Mouse (Mus musculus): ENCODE results near the gene Olfr522.
A peak's percentile ranks its signal among the peaks of the same experiment; 100 is the strongest.

The Olfr522 gene

GRCm38 (mm10) chr7:140164664-140165063 lies at the start of gene Olfr522:
Gene Olfr522 (minus strand): TSS chr7:140164764.
- DNase-seq, result no peak

- DNase-seq, result no peak
Measured at GRCm38 (mm10) chr7:140213841-140214240, 49.3 kb upstream of the Olfr522 start.

- peak in 1 of 2 experiments; percentile 48 for DNase-seq
Measured at GRCm38 (mm10) chr7:140208677-140209076, 44.1 kb upstream of the Olfr522 start.

GRCm38 (mm10) chr7:140208153-140208552 lies 43.6 kb upstream of the Olfr522 start:
- no peak for DNase-seq

- no peak for DNase-seq
Measured at GRCm38 (mm10) chr7:140206904-140207303, 42.3 kb upstream of the Olfr522 start.

GRCm38 (mm10) chr7:140205864-140206263 lies 41.3 kb upstream of the Olfr522 start, which contains the start of gene Olfr524:
Gene Olfr524 (minus strand): TSS chr7:140205964.
- no peak for DNase-seq

- DNase-seq, result no peak
Measured at GRCm38 (mm10) chr7:140201090-140201489, 36.5 kb upstream of the Olfr522 start.

GRCm38 (mm10) chr7:140196002-140196401 lies 31.4 kb upstream of the Olfr522 start:
- DNase-seq, result no peak

- no peak for DNase-seq
Measured at GRCm38 (mm10) chr7:140194031-140194430, 29.5 kb upstream of the Olfr522 start.

GRCm38 (mm10) chr7:140192851-140193250 lies 28.3 kb upstream of the Olfr522 start:
- no peak for DNase-seq

- no peak for DNase-seq
Measured at GRCm38 (mm10) chr7:140192445-140192844, 27.9 kb upstream of the Olfr522 start.

GRCm38 (mm10) chr7:140190435-140190834 lies 25.9 kb upstream of the Olfr522 start:
- DNase-seq, result no peak

GRCm38 (mm10) chr7:140188391-140189328 lies 24.1 kb upstream of the Olfr522 start:
- DNase-seq, result no peak

- DNase-seq, result no peak
Measured at GRCm38 (mm10) chr7:140187721-140188390, 23.3 kb upstream of the Olfr522 start.

- peak; percentile 67 to 82 for DNase-seq
Measured at GRCm38 (mm10) chr7:140186646-140187620, 22.4 kb upstream of the Olfr522 start.

GRCm38 (mm10) chr7:140184206-140184605 lies 19.6 kb upstream of the Olfr522 start:
- no peak for DNase-seq

- DNase-seq, result no peak
Measured at GRCm38 (mm10) chr7:140180692-140181091, 16.1 kb upstream of the Olfr522 start.

GRCm38 (mm10) chr7:140179176-140179575 lies 14.6 kb upstream of the Olfr522 start:
- DNase-seq, result peak; percentile 73 to 92

- no peak for DNase-seq
Measured at GRCm38 (mm10) chr7:140172936-140173335, 8.4 kb upstream of the Olfr522 start, which contains the start of gene Olfr523. Gene Olfr523 (plus strand): TSS chr7:140173217.

- peak; percentile 8 to 55 for DNase-seq
Measured at GRCm38 (mm10) chr7:140170863-140171262, 6.3 kb upstream of the Olfr522 start.

GRCm38 (mm10) chr7:140169386-140169785 lies 4.8 kb upstream of the Olfr522 start:
- no peak for DNase-seq

GRCm38 (mm10) chr7:140167950-140168349 lies 3.4 kb upstream of the Olfr522 start:
- DNase-seq, result no peak

Measured in kidney, postnatal 25 days (tissue).